Mouse (Mus musculus): ENCODE measurements around the gene Krtap4-13. TPM values are rescaled to one million over a fixed set of nuclear protein-coding genes. Genes with fewer than 3 reads are reported as not detected.
"Not testable (repeated sequence)": the region's sequence is repeated elsewhere in the genome, so short reads cannot be mapped to it uniquely, and the experiment has no call there.

Gene Krtap4-13
- polyA plus RNA-seq, 1 experiment, result not detected

- Histone ChIP-seq H3K27ac (ENCODE audit: insufficient read depth, low read length) (no peak within 1 kb of the TSS), H3K4me3 (ENCODE audit: insufficient read depth, low read length) (no peak within 1 kb of the TSS), H3K4me1 (ENCODE audit: control insufficient read depth, insufficient read depth, low read length) (no peaks in the 10 kb centered on the region)
- TF ChIP-seq CTCF (IDR thresholded peaks at IDR 0.05; ENCODE audit: extremely low read depth, insufficient read depth, low read length), result no peak
- TF ChIP-seq POLR2A (IDR thresholded peaks at IDR 0.05; ENCODE audit: extremely low read depth, insufficient read depth, low read length), result no peak
Measured at GRCm38 (mm10) chr11:99793367-99793766, 16.3 kb downstream of the Krtap4-13 start, which contains the start of gene Gm11596. Gene Gm11596 (minus strand): TSS chr11:99793467.

- H3K4me3 ChIP-seq (ENCODE audit: insufficient read depth, low read length); H3K27ac ChIP-seq (ENCODE audit: insufficient read depth, low read length); H3K4me1 ChIP-seq (ENCODE audit: control insufficient read depth, insufficient read depth, low read length): not testable (repeated sequence)
Measured at GRCm38 (mm10) chr11:99784900-99785299, 24.8 kb downstream of the Krtap4-13 start, which contains the start of gene Krtap4-9. Gene Krtap4-9 (plus strand): TSS chr11:99785200.

- no peak within 1 kb of the TSS for H3K27ac ChIP-seq (ENCODE audit: insufficient read depth, low read length)
- TF ChIP-seq CTCF (IDR thresholded peaks at IDR 0.05; ENCODE audit: extremely low read depth, insufficient read depth, low read length) (no peak), POLR2A (IDR thresholded peaks at IDR 0.05; ENCODE audit: extremely low read depth, insufficient read depth, low read length) (no peak)
- H3K4me3 ChIP-seq (ENCODE audit: insufficient read depth, low read length), result no peak within 1 kb of the TSS
- H3K4me1 ChIP-seq (ENCODE audit: control insufficient read depth, insufficient read depth, low read length), result no peaks in the 10 kb centered on the region
Measured at GRCm38 (mm10) chr11:99780604-99781003, 29.1 kb downstream of the Krtap4-13 start, which contains the start of gene Krtap4-8. Gene Krtap4-8 (minus strand): TSS chr11:99780704.

- H3K27ac ChIP-seq (ENCODE audit: insufficient read depth, low read length), result no peak overlapping the region
- TF ChIP-seq POLR2A (IDR thresholded peaks at IDR 0.05; ENCODE audit: extremely low read depth, insufficient read depth, low read length), result no peak
- TF ChIP-seq CTCF (IDR thresholded peaks at IDR 0.05; ENCODE audit: extremely low read depth, insufficient read depth, low read length), result no peak
- H3K4me1 ChIP-seq (ENCODE audit: control insufficient read depth, insufficient read depth, low read length), result no peaks in the 10 kb centered on the region
- H3K4me3 ChIP-seq (ENCODE audit: insufficient read depth, low read length), result no peak overlapping the region
Measured at GRCm38 (mm10) chr11:99778401-99778800, 31.3 kb downstream of the Krtap4-13 start.

GRCm38 (mm10) chr11:99772813-99773212 is 36.9 kb downstream of the Krtap4-13 start, which contains the start of gene Gm11595:
Gene Gm11595 (minus strand): TSS chr11:99772913.
- not testable (repeated sequence) for H3K4me1 ChIP-seq (ENCODE audit: control insufficient read depth, insufficient read depth, low read length); H3K27ac ChIP-seq (ENCODE audit: insufficient read depth, low read length); H3K4me3 ChIP-seq (ENCODE audit: insufficient read depth, low read length)

- no peak for TF ChIP-seq CTCF (IDR thresholded peaks at IDR 0.05; ENCODE audit: extremely low read depth, insufficient read depth, low read length)
- no peak for TF ChIP-seq POLR2A (IDR thresholded peaks at IDR 0.05; ENCODE audit: extremely low read depth, insufficient read depth, low read length)
- H3K27ac ChIP-seq (ENCODE audit: insufficient read depth, low read length), result no peak overlapping the region
- no peaks in the 10 kb centered on the region for H3K4me1 ChIP-seq (ENCODE audit: control insufficient read depth, insufficient read depth, low read length)
- no peak overlapping the region for H3K4me3 ChIP-seq (ENCODE audit: insufficient read depth, low read length)
Measured at GRCm38 (mm10) chr11:99768410-99768809, 41.3 kb downstream of the Krtap4-13 start.

Other genes with a start within 250 kb of the Krtap4-13 start
- gene Krtap3-1, start 243.3 kb downstream of the Krtap4-13 start, polyA plus RNA-seq (2012; rRNA removed), result not detected in 2 replicates
- not detected in 2 replicates for gene Krtap1-5, start 228.9 kb downstream of the Krtap4-13 start, polyA plus RNA-seq (2012; rRNA removed)
- not detected in 2 replicates for gene Krtap1-4, start 226.2 kb downstream of the Krtap4-13 start, polyA plus RNA-seq (2012; rRNA removed)
- gene Krtap1-3, start 218.6 kb downstream of the Krtap4-13 start, polyA plus RNA-seq (2012; rRNA removed), result not detected in 2 replicates
- gene Krtap9-3, start 211.8 kb downstream of the Krtap4-13 start, polyA plus RNA-seq (2012; rRNA removed), result not detected in 2 replicates
- not detected in 2 replicates for gene Gm11938, start 206.6 kb downstream of the Krtap4-13 start, polyA plus RNA-seq (2012; rRNA removed)
- gene Gm11937, start 199.7 kb downstream of the Krtap4-13 start, polyA plus RNA-seq (2012; rRNA removed), result not detected in 2 replicates
- gene Krtap2-4, start 195.0 kb downstream of the Krtap4-13 start, polyA plus RNA-seq (2012; rRNA removed), result not detected in 2 replicates
- not detected in 2 replicates for gene Gm11562, start 189.5 kb downstream of the Krtap4-13 start, polyA plus RNA-seq (2012; rRNA removed)
- gene Krtap4-1, start 181.7 kb downstream of the Krtap4-13 start, polyA plus RNA-seq (2012; rRNA removed), result not detected in 2 replicates
- gene Krtap4-2, start 174.8 kb downstream of the Krtap4-13 start, polyA plus RNA-seq (2012; rRNA removed), result not detected in 2 replicates
- not detected in 2 replicates for gene Krtap4-7, start 165.8 kb downstream of the Krtap4-13 start, polyA plus RNA-seq (2012; rRNA removed)
- not detected in 2 replicates for gene Gm11555, start 159.7 kb downstream of the Krtap4-13 start, polyA plus RNA-seq (2012; rRNA removed)
- gene Gm11563, start 150.9 kb downstream of the Krtap4-13 start, polyA plus RNA-seq (2012; rRNA removed), result not detected in 2 replicates
- gene Krtap4-6, start 143.9 kb downstream of the Krtap4-13 start, polyA plus RNA-seq (2012; rRNA removed), result not detected in 2 replicates
- gene Gm14190, start 119.2 kb downstream of the Krtap4-13 start, polyA plus RNA-seq (2012; rRNA removed), result not detected in 2 replicates
- not detected in 2 replicates for gene Gm14180, start 75.6 kb downstream of the Krtap4-13 start, polyA plus RNA-seq (2012; rRNA removed)
- not detected in 2 replicates for gene Gm11595, start 37.0 kb downstream of the Krtap4-13 start, polyA plus RNA-seq (2012; rRNA removed)
- not detected in 2 replicates for gene Krtap4-8, start 29.2 kb downstream of the Krtap4-13 start, polyA plus RNA-seq (2012; rRNA removed)
- not detected in 2 replicates for gene Krtap4-9, start 24.7 kb downstream of the Krtap4-13 start, polyA plus RNA-seq (2012; rRNA removed)
- not detected in 2 replicates for gene Gm11596, start 16.4 kb downstream of the Krtap4-13 start, polyA plus RNA-seq (2012; rRNA removed)
- not detected in 2 replicates for gene Gm11569, start 11.0 kb downstream of the Krtap4-13 start, polyA plus RNA-seq (2012; rRNA removed)
- not detected in 2 replicates for gene Gm11554, start 5.4 kb downstream of the Krtap4-13 start, polyA plus RNA-seq (2012; rRNA removed)
- gene Gm11564, start 5.8 kb upstream of the Krtap4-13 start, polyA plus RNA-seq (2012; rRNA removed), result not detected in 2 replicates
- gene 2300003K06Rik, start 28.2 kb upstream of the Krtap4-13 start, polyA plus RNA-seq (2012; rRNA removed), result not detected in 2 replicates
- gene Krtap4-16, start 41.7 kb upstream of the Krtap4-13 start, polyA plus RNA-seq (2012; rRNA removed), result not detected in 2 replicates
- gene Gm11568, start 48.0 kb upstream of the Krtap4-13 start, polyA plus RNA-seq (2012; rRNA removed), result not detected in 2 replicates
- not detected in 2 replicates for gene Gm11559, start 54.6 kb upstream of the Krtap4-13 start, polyA plus RNA-seq (2012; rRNA removed)
- not detected in 2 replicates for gene Krtap9-1, start 63.5 kb upstream of the Krtap4-13 start, polyA plus RNA-seq (2012; rRNA removed)
- not detected in 2 replicates for gene Gm11567, start 69.3 kb upstream of the Krtap4-13 start, polyA plus RNA-seq (2012; rRNA removed)
- not detected in 2 replicates for gene Krtap31-1, start 98.0 kb upstream of the Krtap4-13 start, polyA plus RNA-seq (2012; rRNA removed)
- gene Gm11565, start 104.9 kb upstream of the Krtap4-13 start, polyA plus RNA-seq (2012; rRNA removed), result not detected in 2 replicates
- gene Krtap31-2, start 126.4 kb upstream of the Krtap4-13 start, polyA plus RNA-seq (2012; rRNA removed), result not detected in 2 replicates
- not detected in 2 replicates for gene Krtap9-5, start 138.6 kb upstream of the Krtap4-13 start, polyA plus RNA-seq (2012; rRNA removed)
- not detected in 2 replicates for gene Krtap29-1, start 169.2 kb upstream of the Krtap4-13 start, polyA plus RNA-seq (2012; rRNA removed)
- gene Krtap16-1, start 176.7 kb upstream of the Krtap4-13 start, polyA plus RNA-seq (2012; rRNA removed), result not detected in 2 replicates
- not detected in 2 replicates for gene Krtap17-1, start 184.1 kb upstream of the Krtap4-13 start, polyA plus RNA-seq (2012; rRNA removed)
- 0.06 TPM in 1 of 2 replicates, not detected in the other for gene Krt33a, start 206.3 kb upstream of the Krtap4-13 start, polyA plus RNA-seq (2012; rRNA removed)
- gene Krt33b, start 220.0 kb upstream of the Krtap4-13 start, polyA plus RNA-seq (2012; rRNA removed), result not detected in 2 replicates
- gene Krt34, start 231.7 kb upstream of the Krtap4-13 start, polyA plus RNA-seq (2012; rRNA removed), result not detected in 2 replicates
- not detected in 2 replicates for gene Krt31, start 240.7 kb upstream of the Krtap4-13 start, polyA plus RNA-seq (2012; rRNA removed)

Data from cortical plate, adult 2 months (tissue).